Mouse (Mus musculus): ENCODE measurements around the gene Reps2. TPM values are rescaled to one million over a fixed set of nuclear protein-coding genes. Genes with fewer than 3 reads are reported as not detected.

Gene Reps2
- total RNA-seq, 2 experiments from 2014 or later, result 143 to 151 TPM

DNA sequence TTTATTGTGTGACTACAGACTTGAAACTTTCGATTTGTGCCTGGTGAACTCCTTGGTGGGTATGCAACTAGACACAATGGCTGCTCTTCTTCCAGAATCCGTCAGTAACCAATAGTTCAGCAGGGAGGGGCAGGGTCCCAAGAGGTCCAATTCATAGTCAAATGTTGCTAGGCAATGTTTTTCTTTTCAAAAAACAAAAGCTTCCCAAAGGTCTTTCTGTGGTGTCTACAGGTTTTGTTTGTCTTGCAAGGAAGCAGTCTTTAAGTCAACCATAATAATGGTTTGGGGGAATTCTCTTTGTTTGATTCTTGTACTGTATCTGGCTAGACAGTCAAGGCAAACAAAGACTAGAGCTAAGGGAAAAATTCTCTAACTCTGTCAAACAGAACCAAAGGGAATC is 138.3 kb downstream of the Reps2 start:
- DNase-seq (ENCODE audit: low spot score in 2 of 2), result no peak

DNA sequence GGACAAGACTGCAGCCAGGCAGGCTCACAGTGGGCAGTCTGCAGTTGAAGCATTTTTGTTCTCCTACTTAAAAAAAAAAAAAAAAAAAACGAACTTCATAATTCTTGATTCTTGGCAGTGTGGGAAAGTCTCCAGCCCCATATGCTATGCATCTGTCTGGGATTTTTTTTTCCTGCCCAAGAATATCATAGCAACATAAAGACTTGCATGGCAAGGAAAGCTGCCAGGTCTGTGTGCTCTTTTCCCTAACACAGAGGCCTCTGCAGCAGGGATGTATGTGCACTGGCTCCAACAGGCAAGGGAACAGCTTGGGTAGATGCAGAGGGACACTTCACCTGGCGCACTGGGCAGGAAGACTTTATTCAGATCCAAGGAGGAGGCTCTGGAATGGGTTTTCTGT is 140.0 kb downstream of the Reps2 start:
- DNase-seq (ENCODE audit: low spot score in 2 of 2), result peak; percentile 15 to 41

DNA sequence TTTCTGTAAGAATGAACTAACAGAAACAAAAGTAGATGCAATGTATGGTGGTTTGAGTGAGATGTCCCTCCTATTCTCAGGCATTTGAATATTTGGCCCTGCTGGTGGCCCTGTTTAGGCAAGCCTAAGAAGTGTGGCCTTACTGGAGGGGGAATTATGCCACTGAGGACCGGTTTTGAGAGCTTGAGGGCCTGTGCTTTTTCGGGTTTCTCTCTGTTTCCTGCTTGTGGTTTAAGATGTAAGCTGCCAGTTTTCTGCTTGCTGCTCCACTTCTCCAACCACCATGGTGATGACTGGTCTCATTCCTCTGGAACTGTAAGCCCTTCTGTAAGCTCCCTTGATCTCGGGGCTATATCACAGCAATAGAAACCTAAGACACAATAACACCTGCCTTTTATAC is 142.5 kb downstream of the Reps2 start:
- no peak for DNase-seq (ENCODE audit: low spot score in 2 of 2)

DNA sequence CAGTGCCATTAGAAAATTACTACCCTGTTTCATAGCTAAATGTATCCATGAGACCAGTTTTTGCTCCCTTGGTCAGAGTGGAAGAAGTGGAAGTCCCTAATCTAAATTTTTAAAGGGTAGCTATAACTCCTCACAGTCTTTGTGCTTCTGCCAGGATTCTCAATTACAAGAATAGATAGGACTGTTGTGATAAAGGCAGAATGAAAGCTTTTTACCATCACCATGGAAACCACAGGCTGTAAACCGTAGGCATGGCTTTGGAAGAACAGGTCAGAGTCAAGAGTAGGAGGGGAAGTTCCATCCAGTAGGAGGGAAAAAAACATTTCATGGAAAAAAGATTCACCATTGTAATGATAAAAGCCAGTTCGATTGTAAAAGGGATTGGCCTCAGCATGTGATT is 147.0 kb downstream of the Reps2 start:
- DNase-seq (ENCODE audit: low spot score in 2 of 2), result no peak

DNA sequence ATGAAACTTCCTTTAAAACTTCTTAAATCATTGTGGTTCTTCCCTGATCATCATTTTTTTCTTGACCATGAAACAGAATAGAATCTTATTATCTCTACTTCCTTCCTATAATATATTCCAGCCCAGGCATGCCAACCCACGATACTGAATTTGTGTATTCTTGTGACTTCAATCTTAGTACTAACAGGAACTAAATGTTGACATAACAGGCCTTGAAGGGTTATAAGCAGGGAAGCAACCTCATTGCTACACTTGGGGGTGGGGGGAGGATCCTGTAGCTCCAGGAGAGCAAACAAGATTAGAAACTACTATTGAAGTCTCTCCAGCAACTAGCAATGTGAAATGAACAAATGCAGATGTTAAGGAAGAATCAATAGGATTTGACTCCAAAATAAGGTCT is 154.8 kb downstream of the Reps2 start:
- no peak for DNase-seq (ENCODE audit: low spot score in 2 of 2)

DNA sequence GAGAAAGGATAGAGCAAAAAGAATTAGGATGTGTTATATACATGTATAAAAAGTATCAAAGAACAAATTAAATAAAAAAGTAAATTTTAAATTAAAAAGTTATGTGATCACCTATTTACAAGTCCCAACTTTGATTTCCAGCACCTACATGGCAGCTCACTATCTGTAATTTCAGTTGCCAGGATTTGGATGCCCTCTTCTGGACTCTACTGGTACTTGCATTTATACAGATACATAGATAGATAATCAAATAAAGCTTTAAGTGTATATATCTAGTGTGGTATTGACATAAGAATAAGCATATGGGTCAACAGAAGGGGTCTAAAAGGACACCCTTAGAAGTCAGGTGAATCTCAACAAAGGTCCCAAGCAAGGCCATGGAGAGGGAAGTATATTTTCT is 155.7 kb downstream of the Reps2 start:
- DNase-seq (ENCODE audit: low spot score in 2 of 2), result no peak

DNA sequence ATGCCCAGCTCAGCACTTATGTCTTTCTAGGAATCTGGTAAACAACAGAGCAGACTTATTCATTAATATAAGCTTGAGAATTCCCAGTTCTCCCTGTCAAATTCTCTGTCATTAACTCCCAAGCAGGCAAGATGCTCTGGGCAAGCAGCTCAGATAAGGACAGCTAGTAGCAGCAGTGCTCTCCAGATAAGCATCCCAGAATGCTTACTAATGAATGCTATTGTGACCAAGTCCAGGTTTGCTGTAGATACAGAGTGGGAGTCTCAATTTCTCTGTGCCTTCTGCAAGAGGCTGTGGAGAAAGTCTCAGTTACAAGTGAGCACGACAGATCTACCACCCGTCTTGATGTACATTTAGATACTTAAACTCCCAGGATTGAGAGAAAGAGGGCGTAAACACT is 173.2 kb downstream of the Reps2 start:
- DNase-seq (ENCODE audit: low spot score in 2 of 2), result no peak

DNA sequence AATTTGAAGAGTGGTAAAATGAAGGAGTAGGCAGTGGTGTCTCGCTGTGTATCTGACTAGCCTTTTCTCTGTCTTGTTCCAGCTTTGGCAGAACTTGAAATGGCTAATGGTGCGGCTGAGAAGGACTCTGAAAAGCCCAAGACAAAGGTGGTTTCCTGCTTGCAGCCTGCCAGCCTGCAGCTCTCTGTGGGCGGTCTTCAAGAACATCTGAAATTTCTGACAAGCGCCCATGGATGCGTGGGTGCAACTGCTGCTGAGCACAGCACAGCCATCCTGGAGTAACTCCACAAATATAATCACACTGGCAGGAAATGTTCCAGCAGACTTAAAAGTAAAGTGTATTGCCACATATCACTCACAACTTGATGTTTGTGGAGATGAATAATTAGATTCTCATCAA is 181.3 kb downstream of the Reps2 start:
- DNase-seq (ENCODE audit: low spot score in 2 of 2), result peak; percentile 64 to 66

DNA sequence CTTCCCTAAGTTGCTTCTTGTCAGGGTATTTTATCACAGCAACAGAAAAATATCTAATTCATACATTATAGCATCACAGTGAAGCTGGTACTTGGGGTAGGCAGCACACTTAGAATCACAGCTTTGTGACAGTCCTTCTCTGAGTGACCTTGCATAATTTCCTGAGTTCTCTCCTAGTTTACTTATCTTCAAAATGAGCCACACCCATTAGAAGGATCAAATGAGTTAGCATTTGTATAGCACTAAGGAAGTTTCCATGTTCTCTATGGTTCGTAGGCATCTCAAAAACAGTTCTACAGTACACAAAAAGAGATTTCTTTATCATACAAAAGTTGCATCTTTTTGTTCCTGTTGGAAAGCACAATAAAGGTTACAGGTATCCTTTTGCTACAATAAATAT is 187.0 kb downstream of the Reps2 start:
- DNase-seq (ENCODE audit: low spot score in 2 of 2), result no peak

DNA sequence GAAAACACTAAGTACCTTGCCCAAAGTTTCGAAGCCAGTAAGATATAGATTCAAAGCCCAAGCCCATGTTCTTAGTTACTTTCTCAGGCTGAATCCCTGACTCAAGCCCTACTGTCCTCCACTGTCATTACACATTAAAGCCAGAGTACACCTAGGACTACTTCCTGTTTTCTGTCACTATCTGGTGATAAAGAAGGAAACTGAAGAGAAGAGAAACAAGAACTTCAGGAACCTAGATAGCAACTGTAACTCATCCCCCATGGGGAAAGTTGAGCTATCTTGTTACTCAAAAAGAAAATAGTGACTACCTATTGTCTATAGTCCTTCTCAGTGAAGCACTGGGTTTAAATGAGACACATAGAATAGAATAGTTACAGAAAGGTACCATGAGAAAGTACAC is 188.1 kb downstream of the Reps2 start:
- DNase-seq (ENCODE audit: low spot score in 2 of 2), result no peak

DNA sequence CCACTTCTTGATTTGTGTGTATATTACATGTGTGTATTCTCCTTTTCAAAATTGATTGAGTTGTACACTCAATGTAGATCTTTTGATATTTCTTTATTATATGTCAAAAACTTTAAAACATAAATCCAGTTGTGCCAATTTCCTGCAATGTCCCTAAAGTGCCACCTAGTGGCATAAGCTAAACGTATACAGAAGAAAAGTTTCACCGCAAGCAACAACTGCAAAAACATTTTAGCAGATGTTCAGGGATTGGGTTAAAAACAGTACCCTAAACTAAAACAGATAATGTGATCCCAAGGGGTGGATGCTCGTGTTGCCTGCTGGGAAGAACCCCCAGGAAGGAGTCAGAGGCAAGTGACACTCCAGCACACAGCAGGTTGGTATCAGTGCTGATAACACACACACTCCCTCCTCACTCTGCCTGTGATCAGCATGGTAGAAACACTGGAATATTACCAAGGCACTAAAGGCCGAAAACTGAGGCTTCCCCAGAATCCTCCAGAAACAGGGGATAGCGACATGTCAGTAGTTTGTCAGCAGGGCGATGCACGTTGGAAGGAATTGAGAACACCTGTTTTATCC is 189.5 kb downstream of the Reps2 start:
- no peak for DNase-seq (ENCODE audit: low spot score in 2 of 2)

DNA sequence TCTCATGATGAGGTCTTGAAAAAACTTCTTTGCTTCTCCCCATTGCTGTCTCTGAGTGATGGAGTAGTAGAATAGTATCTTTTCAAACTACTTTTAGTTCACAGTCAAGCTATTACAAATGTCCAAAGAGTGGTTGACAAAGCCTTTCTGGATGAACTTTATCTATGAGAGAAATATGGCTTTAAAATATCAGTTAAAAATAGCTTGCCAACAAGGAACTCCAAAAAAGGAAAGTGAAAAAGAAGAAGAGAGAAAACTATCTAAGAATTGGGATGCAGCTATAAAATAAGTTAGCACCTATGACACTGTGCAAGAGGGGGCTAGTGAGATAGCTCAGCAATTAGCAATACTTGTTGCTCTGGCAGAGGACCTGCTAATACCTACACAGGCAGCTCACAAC is 190.8 kb downstream of the Reps2 start:
- DNase-seq (ENCODE audit: low spot score in 2 of 2), result no peak

DNA sequence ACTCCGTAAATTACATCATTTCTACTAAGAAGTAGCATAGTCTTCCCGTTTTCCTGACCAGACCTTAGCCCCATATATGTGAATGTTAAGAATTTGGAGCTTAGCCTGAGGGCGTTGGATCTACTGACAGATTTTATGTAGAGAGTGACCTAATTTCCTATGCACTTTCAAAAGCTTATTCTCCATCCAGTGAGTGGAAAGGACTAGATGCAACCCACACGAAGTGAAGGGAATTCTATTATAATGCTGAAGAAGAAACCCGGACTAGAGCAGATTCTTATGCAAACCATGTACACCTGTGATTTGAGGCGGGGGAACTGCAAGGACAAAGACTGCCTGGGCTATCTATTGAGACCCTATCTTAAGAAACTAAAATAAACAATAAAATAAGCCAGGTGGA is 195.5 kb downstream of the Reps2 start:
- DNase-seq (ENCODE audit: low spot score in 2 of 2), result no peak

DNA sequence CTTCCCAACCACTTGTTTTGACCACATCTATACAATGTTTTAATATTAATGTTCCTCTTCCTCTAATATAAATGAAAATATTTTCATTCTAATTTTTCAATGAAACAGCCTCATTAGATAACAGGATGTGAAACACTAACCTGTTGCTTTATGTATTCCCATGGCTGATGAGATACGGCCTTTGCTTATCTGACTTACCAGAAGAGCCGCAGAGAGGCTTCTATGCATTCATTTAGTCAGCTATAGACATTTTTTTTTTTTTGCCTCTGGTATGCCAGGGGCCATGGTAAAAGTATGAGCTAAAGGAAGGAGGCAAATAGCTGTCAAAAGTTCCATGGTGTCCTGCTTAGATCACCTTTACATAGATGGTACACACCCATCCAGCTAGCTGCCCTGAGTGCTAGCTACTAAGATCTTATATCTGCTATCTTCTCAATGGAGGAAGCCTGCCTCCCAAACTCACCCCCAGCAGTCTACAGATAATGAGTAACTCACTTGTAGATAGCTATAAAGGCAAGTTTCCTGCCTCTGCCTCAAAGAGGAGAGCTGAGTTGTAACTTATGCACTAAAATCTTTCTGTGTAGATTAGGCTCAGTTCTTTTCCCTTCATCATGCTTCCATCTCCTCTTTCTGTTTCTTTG is 196.7 kb downstream of the Reps2 start:
- no peak for DNase-seq (ENCODE audit: low spot score in 2 of 2)

DNA sequence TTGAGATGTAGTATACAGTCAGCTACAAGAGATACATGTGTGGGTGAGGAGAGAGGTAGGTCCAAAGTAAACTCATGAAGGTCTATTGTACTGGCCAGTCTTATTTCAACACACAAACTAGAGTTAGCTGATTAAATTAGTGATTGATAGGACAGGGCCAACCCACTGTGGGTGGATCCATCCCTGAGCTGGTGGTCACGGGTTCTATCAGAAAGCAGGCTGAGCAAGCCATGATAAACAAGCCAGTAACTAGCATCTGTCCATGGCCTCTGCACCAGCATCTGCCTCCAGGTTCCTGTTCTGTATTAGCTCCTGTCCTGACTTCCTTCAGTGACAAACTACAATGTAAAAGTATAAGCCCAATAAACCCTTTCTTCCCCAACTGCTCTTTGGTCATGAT is 200.1 kb downstream of the Reps2 start:
- DNase-seq (ENCODE audit: low spot score in 2 of 2), result no peak

DNA sequence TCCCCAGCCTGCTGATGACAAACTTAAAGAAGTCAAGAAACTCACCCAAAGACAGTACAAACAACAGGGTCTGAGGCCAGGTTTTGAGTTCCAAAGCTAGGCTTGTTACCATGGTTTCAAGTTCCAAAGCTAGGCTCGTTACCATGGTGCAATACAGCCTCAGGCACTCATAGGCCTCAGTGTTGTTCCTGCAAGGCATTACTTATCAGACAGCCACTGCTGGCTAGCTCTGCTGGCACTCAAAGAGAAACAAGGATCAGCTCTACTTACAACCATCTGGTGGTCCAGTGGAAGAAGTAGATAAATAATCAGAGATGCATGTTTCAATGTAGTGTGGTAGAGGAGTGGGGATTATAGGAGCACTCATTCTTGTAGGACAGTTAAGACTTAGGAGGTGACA is 200.5 kb downstream of the Reps2 start:
- no peak for DNase-seq (ENCODE audit: low spot score in 2 of 2)

DNA sequence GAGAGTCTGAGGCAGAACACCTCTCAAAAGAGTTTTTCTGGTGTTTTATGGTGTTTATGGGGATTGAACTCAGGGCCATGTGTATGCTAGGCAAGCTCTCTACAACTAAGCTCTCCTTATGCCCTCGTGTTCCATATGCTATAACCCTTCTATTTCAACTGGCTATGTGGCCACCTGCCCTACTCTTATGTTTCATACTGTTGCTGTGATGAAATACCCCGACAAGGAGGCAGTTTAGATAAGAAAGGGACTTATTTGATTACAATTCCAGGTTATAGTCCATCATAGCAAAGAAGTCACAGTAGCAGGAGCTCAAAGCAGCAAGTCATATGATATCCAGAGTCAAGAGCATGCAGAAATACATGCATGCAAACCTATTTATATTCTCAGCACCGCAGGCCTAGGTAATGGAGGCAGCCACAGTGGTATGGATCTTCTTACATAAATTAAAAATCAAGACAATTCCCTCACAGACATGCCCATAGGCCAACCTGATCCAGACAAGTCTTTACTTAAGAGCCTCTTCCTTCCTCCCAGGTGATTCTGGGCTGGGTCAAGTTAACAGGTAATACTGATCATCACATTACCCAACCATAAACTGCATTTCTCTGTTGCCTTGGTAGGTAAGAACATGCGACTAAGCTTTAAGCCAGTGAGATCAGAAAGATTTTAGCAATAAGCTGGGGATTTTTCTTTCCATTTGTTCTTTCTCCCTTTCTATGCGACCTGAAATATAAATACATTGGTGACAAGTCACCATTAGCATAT is 210.5 kb downstream of the Reps2 start:
- DNase-seq (ENCODE audit: low spot score in 2 of 2), result no peak

DNA sequence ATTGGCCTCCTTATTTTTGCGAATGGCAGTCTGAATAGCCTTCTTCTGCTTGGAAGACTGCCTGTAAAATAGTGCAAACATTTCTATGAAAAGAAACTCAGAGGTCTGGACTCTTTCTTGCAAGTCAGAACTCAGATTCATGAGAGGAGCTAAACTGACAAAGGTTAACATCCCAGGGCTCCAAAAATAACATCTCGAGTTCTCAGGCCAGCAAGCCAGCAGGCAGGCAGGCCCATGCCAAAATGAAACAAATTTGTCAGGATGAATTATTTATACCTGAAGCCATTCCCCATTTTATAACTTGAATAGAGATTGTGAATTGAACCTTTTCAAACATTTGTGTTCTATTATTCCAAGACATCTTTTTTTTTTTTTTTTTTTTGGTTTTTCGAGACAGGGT is 215.8 kb downstream of the Reps2 start:
- DNase-seq (ENCODE audit: low spot score in 2 of 2), result no peak

DNA sequence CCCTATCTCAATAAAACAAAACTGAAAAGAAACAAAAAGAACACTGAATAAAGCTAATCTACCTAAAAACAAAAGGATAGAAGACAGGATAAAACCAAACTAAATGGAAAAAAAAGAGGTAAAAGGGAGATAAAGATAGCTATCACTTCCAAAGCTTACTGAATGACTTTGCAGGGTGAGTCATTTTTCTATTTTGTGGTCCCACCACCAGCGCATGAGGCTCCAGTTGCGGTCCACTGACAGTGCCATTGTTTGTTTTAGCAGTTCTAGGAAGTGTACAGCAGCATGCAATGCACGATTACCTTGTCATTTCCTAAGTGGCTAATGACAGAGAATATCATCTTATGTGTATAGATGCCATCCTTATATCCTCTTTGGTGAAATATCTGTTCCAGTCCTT is 224.0 kb downstream of the Reps2 start:
- DNase-seq (ENCODE audit: low spot score in 2 of 2), result no peak

DNA sequence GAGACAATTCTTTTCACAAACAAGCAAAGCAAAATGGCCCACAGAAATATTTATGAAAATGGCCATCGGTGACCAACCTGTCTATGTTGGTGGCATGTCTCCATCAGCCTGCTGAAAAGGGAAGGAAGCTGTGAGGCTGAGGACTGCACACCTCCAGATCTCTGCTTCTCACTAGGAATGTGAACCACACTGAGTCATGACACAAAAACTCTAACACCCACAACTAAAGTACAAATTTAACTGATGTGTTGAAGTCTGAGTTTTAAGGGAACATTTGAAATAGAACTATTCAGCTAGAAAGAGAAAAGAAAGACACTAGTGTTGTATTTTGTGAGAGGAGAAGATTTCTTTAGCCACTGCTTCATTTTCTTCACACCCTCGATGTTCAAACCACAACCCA is 230.3 kb downstream of the Reps2 start:
- peak in 1 of 2 experiments; percentile 7 for DNase-seq (ENCODE audit: low spot score in 2 of 2)

DNA sequence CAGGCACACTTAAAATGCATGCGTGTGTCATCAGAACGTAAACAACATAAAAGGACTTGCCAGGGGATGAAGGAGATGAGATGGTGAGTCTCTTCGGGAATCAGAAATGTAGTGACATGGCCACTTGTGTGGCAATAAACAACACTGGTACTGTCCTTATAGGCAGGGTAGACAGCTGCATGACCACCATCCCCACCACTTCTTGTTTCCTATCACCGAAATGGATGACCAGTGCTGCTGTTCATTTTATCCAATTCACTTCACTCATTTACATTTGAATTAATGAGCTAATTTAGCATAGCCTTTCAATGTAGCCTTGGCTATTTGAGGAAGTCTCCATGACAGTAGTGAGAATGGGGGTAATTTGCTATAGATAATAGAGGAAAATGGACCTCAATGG is 236.2 kb downstream of the Reps2 start:
- no peak for DNase-seq (ENCODE audit: low spot score in 2 of 2)

DNA sequence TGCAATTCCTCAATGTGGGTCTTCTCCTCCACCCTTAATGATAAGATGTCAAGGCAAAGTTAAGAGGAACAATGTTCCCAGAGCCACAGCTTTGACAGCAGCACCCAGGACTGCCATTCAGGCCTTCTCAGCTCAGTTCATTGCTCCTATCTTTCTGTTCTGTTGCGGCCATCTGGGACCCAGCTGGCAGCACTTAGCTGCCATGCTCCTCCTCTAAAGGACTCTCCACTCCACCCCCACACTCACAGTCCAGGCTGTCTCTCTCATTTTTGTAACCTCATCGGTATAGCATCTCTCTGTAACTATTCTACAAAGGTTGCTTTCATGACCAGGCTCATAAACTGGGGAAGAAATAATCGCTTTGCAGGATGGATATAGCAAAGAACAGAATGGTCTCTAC is 241.0 kb downstream of the Reps2 start:
- DNase-seq (ENCODE audit: low spot score in 2 of 2), result peak in 1 of 2 experiments; percentile 12

DNA sequence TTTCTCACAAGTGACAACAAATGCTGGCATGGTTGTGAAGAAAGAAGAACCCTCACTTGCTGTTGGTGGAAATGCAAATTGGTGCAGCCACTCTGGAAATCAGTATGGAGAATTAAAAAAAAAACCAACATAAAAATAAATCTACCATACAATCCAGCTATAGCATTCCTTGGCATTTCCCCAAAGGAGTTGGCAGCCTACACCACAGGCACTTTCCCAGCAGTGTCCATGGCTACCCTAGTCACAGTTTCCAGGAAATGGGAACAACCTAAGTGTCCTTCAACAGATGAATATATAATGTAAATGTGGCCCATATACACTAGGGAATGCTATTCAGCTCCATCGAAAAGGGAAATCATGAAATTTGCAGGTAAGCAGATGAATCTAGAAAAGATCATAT is 262.7 kb downstream of the Reps2 start:
- DNase-seq (ENCODE audit: low spot score in 2 of 2), result peak in 1 of 2 experiments; percentile 3

All from left cerebral cortex, adult 18-20 months (tissue).